Mouse (Mus musculus) T-helper 1 cell (primary cell): ENCODE results near the gene Yme1l1.

ENCODE experiments used
- in situ Hi-C: fragments of 300-600 bp; cut with MboI, MseI; formaldehyde crosslinking; loops from one replicate; pipeline ENCODE4 v1.15.1; 2025; ENCODE audit warnings: high pct_unique_total_duplicates

Yme1l1 gene

GRCm38 (mm10) chr2:23155777-23156607 lies at the start of gene Yme1l1, which contains the start of gene Mastl:
TSS of gene Yme1l1 (plus strand) at chr2:23156369.
TSS of gene Mastl (minus strand) at chr2:23156024.
- in situ Hi-C loops, result no loop called here

DNA sequence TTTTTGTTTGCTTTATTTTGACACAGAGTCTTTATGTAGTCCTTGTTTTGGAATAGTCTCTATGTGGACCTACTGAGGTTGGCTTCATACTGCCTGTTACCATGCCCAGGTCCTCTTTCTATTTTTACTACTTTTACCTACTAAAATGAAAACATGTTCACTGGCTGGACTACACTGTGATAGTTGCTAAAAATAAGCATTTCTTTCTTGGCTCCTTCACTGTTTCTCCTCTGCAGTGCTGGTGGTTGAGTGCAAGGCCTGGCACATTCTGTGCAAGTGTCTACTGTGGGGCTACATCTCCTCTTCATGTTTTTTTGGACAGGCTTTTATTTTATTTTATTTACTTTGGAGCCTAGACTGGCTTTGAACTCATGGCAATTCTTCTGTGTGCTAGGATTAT lies 36.6 kb upstream of the Yme1l1 start:
- in situ Hi-C loops, result no loop called here

GRCm38 (mm10) chr2:23155199-23155621 lies 959 bp upstream of the Yme1l1 start:
- in situ Hi-C loops, result no loop called here

DNA sequence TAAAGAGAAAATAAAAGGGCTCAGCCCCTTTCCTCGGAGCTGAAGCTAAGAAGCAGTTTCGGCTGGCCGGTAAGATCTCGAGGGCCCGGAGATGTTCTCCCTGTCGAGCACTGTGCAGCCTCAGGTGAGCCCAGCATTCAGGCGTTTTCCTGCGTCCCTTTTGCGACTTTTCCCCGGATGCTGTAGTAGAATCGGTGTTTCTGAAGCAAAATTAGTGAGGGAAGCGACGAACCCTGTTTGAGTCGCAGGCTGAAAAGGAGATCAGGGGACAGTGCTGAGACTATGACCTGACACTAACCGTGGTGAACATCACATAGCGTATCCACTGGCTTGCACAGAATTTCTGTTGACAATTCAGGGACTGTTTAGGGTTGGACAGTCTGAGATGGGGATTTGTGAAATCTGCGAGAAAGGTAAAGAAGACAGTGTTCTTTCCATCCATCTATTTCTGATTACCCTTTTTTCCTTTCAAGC lies 476 bp downstream of the Yme1l1 start:
- in situ Hi-C loops, result no loop called here

- in situ Hi-C loops, result no loop called here
Observed at GRCm38 (mm10) chr2:23172305-23172704, 16.1 kb downstream of the Yme1l1 start.

DNA sequence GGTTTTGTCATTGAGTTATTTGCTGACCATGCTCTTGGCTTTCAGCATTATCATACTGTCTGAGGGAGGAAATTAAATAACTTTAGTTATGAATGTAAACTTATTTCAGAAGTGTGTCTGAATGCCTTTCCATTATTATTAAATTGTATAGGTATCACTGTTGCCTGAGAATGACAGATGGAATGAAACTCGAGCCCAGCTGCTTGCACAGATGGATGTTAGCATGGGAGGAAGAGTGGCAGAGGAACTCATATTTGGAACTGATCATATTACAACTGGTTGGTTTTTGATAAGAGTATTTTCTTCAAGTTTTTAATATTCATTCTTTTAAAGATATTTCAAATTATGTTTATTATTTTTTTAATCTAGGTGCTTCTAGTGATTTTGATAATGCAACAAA lies 38.2 kb downstream of the Yme1l1 start:
- in situ Hi-C loops, result loop anchor here (25.0 kb wide), 1 partner anchor 1618 kb away; no protein-coding TSS in a partner anchor

GRCm38 (mm10) chr2:23201034-23201433 lies 44.9 kb downstream of the Yme1l1 start:
- in situ Hi-C loops, result no loop called here

DNA sequence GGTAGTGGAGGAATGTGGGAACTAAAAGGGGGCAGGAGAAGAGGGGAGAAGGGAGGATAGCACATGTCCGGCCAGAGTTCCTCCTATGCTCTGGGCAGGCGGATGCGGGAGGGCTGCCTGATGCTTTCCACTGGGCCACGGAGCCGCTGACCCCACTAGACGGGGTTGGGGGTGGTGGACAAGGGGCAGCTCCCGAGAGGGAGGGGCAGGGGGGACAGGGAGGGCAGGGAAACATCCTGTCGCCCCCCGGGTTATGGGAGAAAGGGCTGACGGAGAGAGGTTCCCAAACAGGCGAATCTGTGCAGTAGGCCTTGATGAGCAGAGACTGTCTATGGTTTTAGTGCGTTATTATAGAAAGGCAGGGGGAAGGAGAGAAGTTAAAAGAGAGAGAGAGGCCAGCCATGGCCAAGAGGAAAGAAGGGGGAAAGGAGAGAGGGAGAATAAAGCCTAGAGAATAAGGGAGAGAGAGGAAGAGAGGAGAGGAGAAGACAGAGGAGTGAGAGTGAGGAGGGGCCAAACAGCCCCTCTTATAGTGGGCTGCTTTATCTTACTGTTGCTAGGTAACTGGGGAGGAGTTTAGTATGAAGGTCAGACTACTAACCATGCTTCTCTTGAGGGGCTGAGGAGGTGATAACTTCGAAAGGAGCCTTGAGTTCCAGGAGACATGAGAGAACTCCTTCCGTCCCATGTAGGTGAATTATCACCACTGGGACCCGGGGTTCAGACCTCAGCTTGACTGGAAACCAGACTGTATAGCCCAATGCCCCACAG lies 46.9 kb downstream of the Yme1l1 start:
- in situ Hi-C loops, result no loop called here

DNA sequence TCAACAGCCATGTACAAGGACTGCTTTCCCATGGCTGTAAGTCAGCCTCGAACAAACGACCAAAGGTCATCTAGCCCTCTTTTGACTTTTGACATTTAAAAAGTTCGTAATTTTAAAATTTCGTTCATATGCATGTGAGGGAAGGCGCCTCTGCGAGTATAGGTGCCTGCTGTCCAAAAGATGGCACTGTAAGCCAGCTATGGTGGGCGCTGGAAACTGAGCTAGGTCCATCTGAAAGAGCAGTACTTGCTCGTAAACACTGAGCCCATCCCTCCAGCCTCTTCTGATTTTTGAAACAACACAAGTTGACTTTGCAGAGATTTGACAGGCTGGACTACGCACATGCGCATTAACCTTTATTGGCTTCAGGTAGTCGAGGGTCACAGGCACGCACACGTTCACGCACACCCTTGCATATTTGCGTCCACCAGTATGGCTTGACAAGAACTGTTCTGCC lies 50.9 kb downstream of the Yme1l1 start, which contains the start of gene 4931423N10Rik:
TSS of gene 4931423N10Rik (plus strand) at position 407 of the 457 bp plus-strand sequence.
- in situ Hi-C loops, result no loop called here

GRCm38 (mm10) chr2:23213661-23214060 lies 57.5 kb downstream of the Yme1l1 start:
- in situ Hi-C loops, result no loop called here

GRCm38 (mm10) chr2:23225199-23225598 lies 69.0 kb downstream of the Yme1l1 start:
- in situ Hi-C loops, result no loop called here

DNA sequence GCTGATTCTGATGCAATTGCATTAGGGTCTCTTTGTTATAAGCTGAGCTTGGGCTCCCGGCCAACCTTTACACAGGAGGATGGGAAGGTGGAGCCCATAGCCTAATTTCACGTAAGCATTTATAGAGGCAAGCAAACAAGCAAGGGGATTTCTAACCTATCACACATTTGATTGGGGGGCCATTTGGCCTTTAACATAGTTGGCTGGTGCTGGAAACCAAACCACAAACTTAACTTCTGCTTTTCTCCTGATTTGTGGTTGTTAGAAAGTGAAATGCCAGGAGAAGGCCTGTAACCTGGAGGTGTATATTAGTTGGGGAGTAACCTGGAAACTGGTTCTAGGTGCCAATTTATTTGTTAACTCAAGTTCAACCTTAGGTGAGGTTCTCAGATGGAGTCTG lies 72.3 kb downstream of the Yme1l1 start:
- in situ Hi-C loops, result no loop called here

- in situ Hi-C loops, result loop anchor here (10.0 kb wide), 1 partner anchor 241 kb away; no protein-coding TSS in a partner anchor
Observed at GRCm38 (mm10) chr2:23234065-23234773, 78.0 kb downstream of the Yme1l1 start.
